Mouse (Mus musculus) thymus, adult 2 months (tissue): ENCODE data around the gene Ccser1. TPM values are rescaled to one million over a fixed set of nuclear protein-coding genes. Genes with fewer than 3 reads are reported as not detected.

Experiments
- DNase-seq: peaks from one replicate; pipeline ENCODE4 v3.0.0; 2021
- H3K27ac ChIP-seq: fragments of 200-500 bp; 2 replicates; pipeline ENCODE4 v1.5.1; 2012; ENCODE audit warnings: low read length, control low read depth; ENCODE audit not compliant: control insufficient read depth, insufficient read depth
- H3K27me3 ChIP-seq: fragments of 200-500 bp; 2 replicates; pipeline ENCODE4 v1.6.1; 2012; ENCODE audit warnings: mild to moderate bottlenecking, low read length, moderate library complexity, mixed read lengths; ENCODE audit not compliant: control insufficient read depth, insufficient read depth
- H3K36me3 ChIP-seq: fragments of 200-500 bp; 2 replicates; pipeline ENCODE4 v1.6.1; 2012; ENCODE audit warnings: mild to moderate bottlenecking, low read length, moderate library complexity; ENCODE audit not compliant: control insufficient read depth, insufficient read depth
- H3K4me1 ChIP-seq: fragments of 200-500 bp; replicated peaks from 2 replicates; pipeline ENCODE4 v1.6.1; 2012; ENCODE audit warnings: low read length; ENCODE audit not compliant: control insufficient read depth, insufficient read depth
- H3K4me3 ChIP-seq: fragments of 200-500 bp; 2 replicates; pipeline ENCODE4 v1.5.1; 2012; ENCODE audit warnings: mild to moderate bottlenecking, low read length, control low read depth, moderate library complexity; ENCODE audit not compliant: control insufficient read depth, insufficient read depth
- CTCF ChIP-seq: fragments of 200-500 bp; IDR thresholded peaks from 2 replicates; pipeline ENCODE4 v1.5.1; 2012; ENCODE audit warnings: mild to moderate bottlenecking, control low read depth, low read length, moderate library complexity, borderline replicate concordance; ENCODE audit not compliant: control insufficient read depth, poor library complexity, insufficient read depth; ENCODE audit errors: extremely low read depth
- POLR2A ChIP-seq: fragments of 200-500 bp; IDR thresholded peaks from 2 replicates; pipeline ENCODE4 v1.6.1; 2012; ENCODE audit warnings: mild to moderate bottlenecking, low read length, control low read depth, moderate library complexity; ENCODE audit not compliant: control insufficient read depth, poor library complexity, insufficient read depth; ENCODE audit errors: extremely low read depth
- WGBS: fragments of 180-500 bp; shearing (Covaris S2); methylation state at CpG from one replicate; pipeline ENCODE4 v1.1.7; 2018; 5-methylcytosine and 5-hydroxymethylcytosine counted together
- polyA plus RNA-seq: library from polyadenylated mRNA; depleted of rRNA; stranded (reverse); fragments of >200 nt; gene quantifications from 2 replicates; pipeline ENCODE4 v1.2.3, GENCODE M21; 2012

Ccser1 gene
- polyA plus RNA-seq, 1 experiment: 1.6 TPM

- 94% methylated on average over 4 of the region's 4 CpGs for WGBS
- no peaks in the 10 kb centered on the region for H3K4me1 ChIP-seq
Observed at GRCm38 (mm10) chr6:61614920-61615319, 434.8 kb downstream of the Ccser1 start.

GRCm38 (mm10) chr6:61621707-61622106 lies 441.6 kb downstream of the Ccser1 start:
- 90% methylated on average over 3 of the region's 3 CpGs for WGBS
- no peak for TF ChIP-seq POLR2A
- no peak for TF ChIP-seq CTCF
- Histone ChIP-seq H3K27ac (no peak overlapping the region), H3K27me3 (no peaks in the 10 kb centered on the region), H3K36me3 (no peaks in the 10 kb centered on the region), H3K4me1 (no peaks in the 10 kb centered on the region), H3K4me3 (no peak overlapping the region)
- no peak for DNase-seq

More at GRCm38 (mm10) chr6:61614920-61615319, 434.8 kb downstream of the Ccser1 start:
- DNase-seq: no peak
- TF ChIP-seq POLR2A (no peak), CTCF (no peak)
- Histone ChIP-seq H3K27ac (no peak overlapping the region), H3K27me3 (no peaks in the 10 kb centered on the region), H3K4me3 (no peak overlapping the region), H3K36me3 (no peaks in the 10 kb centered on the region)

- Histone ChIP-seq H3K27ac (no peak overlapping the region), H3K4me1 (no peaks in the 10 kb centered on the region), H3K36me3 (no peaks in the 10 kb centered on the region), H3K4me3 (no peak overlapping the region), H3K27me3 (no peaks in the 10 kb centered on the region)
- DNase-seq: no peak
- TF ChIP-seq POLR2A (no peak), CTCF (no peak)
Observed at GRCm38 (mm10) chr6:61661414-61661813, 481.3 kb downstream of the Ccser1 start.

GRCm38 (mm10) chr6:61664572-61664971 lies 484.4 kb downstream of the Ccser1 start:
- H3K27ac ChIP-seq: no peak overlapping the region
- TF ChIP-seq POLR2A (no peak), CTCF (no peak)
- no peak for DNase-seq
- no peaks in the 10 kb centered on the region for H3K4me1 ChIP-seq
- H3K4me3 ChIP-seq: no peak overlapping the region
- H3K36me3 ChIP-seq: no peaks in the 10 kb centered on the region
- WGBS: 93% methylated on average over 1 of the region's 1 CpGs
- H3K27me3 ChIP-seq: no peaks in the 10 kb centered on the region

- no peaks in the 10 kb centered on the region for H3K27me3 ChIP-seq
- no peaks in the 10 kb centered on the region for H3K4me1 ChIP-seq
- no peaks in the 10 kb centered on the region for H3K36me3 ChIP-seq
- H3K27ac ChIP-seq: no peak overlapping the region
- TF ChIP-seq POLR2A (no peak), CTCF (no peak)
- peak; percentile 2 for DNase-seq
- no peak overlapping the region for H3K4me3 ChIP-seq
- 80% methylated on average over 2 of the region's 2 CpGs for WGBS
Observed at GRCm38 (mm10) chr6:61687002-61687401, 506.9 kb downstream of the Ccser1 start.

GRCm38 (mm10) chr6:61703003-61703402 lies 522.9 kb downstream of the Ccser1 start:
- 94% methylated on average over 7 of the region's 7 CpGs for WGBS

GRCm38 (mm10) chr6:61721220-61721619 lies 541.1 kb downstream of the Ccser1 start:
- WGBS: 85% methylated on average over 1 of the region's 1 CpGs
- H3K36me3 ChIP-seq: no peaks in the 10 kb centered on the region
- H3K27me3 ChIP-seq: no peaks in the 10 kb centered on the region
- no peak for TF ChIP-seq CTCF
- no peak for TF ChIP-seq POLR2A
- H3K4me3 ChIP-seq: no peak overlapping the region
- no peaks in the 10 kb centered on the region for H3K4me1 ChIP-seq
- H3K27ac ChIP-seq: no peak overlapping the region
- DNase-seq: no peak

More at GRCm38 (mm10) chr6:61703003-61703402, 522.9 kb downstream of the Ccser1 start:
- Histone ChIP-seq H3K4me1 (no peaks in the 10 kb centered on the region), H3K27me3 (no peaks in the 10 kb centered on the region), H3K27ac (no peak overlapping the region), H3K36me3 (no peaks in the 10 kb centered on the region), H3K4me3 (no peak overlapping the region)
- TF ChIP-seq CTCF: no peak
- TF ChIP-seq POLR2A: no peak
- no peak for DNase-seq
